Mouse (Mus musculus) liver, postnatal 0 days (tissue): ENCODE results near the gene Golgb1.

Source experiments
- CTCF ChIP-seq: sonication (generic); IDR thresholded peaks from 2 replicates; pipeline ENCODE4 v1.5.1; 2016; ENCODE audit warnings: antibody characterized with exemption, low read depth
- EP300 ChIP-seq: IDR thresholded peaks from 2 replicates; pipeline ENCODE4 v1.6.1; 2016; ENCODE audit warnings: antibody characterized with exemption, low read depth, mild to moderate bottlenecking

- TF ChIP-seq CTCF (no peak), EP300 (no peak)
These were observed 104.2 kb downstream of the Golgb1 start for GRCm38 (mm10) chr16:36979127-36979526.
